Mouse (Mus musculus) hindbrain, embryonic 16.5 days (tissue): Measurements from ENCODE around the gene Lix1. TPM values are rescaled to one million over a fixed set of nuclear protein-coding genes. Genes with fewer than 3 reads are reported as not detected.

ENCODE experiments used
- ATAC-seq: fragments of 200-750 bp; cut with Nextera tagmentation; 2 replicates; pipeline ENCODE4 v1.8.0; 2017; ENCODE audit warnings: moderate TSS enrichment, moderate library complexity
- H3K27ac ChIP-seq: fragments of 300-500 bp; sonication (generic); 2 replicates; pipeline ENCODE4 v1.5.1; 2014; ENCODE audit warnings: low read depth, mild to moderate bottlenecking, control low read depth, low read length, moderate library complexity
- H3K27me3 ChIP-seq: fragments of 300-500 bp; sonication (generic); replicated peaks from 2 replicates; pipeline ENCODE4 v1.6.1; 2014; ENCODE audit warnings: low read length; ENCODE audit not compliant: control insufficient read depth, insufficient read depth
- H3K36me3 ChIP-seq: fragments of 300-500 bp; sonication (generic); 2 replicates; pipeline ENCODE4 v1.6.1; 2014; ENCODE audit warnings: mild to moderate bottlenecking, low read length, moderate library complexity, mixed read lengths; ENCODE audit not compliant: control insufficient read depth, insufficient read depth
- H3K4me1 ChIP-seq: fragments of 300-500 bp; sonication (generic); 2 replicates; pipeline ENCODE4 v1.6.1; 2014; ENCODE audit warnings: low read depth, low read length; ENCODE audit not compliant: control insufficient read depth, insufficient read depth
- H3K4me2 ChIP-seq: fragments of 300-500 bp; sonication (generic); 2 replicates; pipeline ENCODE4 v1.6.1; 2014; ENCODE audit warnings: mild to moderate bottlenecking, low read length, control low read depth, moderate library complexity
- H3K4me3 ChIP-seq: fragments of 300-500 bp; sonication (generic); 2 replicates; pipeline ENCODE4 v1.5.1; 2014; ENCODE audit warnings: mild to moderate bottlenecking, low read length, control low read depth, moderate library complexity
- H3K9ac ChIP-seq: fragments of 300-500 bp; sonication (generic); 2 replicates; pipeline ENCODE4 v1.6.1; 2014; ENCODE audit warnings: low read depth, mild to moderate bottlenecking, control low read depth, low read length, moderate library complexity
- H3K9me3 ChIP-seq: fragments of 300-500 bp; sonication (generic); 2 replicates; pipeline ENCODE4 v1.6.1; 2014; ENCODE audit warnings: mild to moderate bottlenecking, low read length, moderate library complexity; ENCODE audit not compliant: control insufficient read depth
- WGBS: fragments of 180-500 bp; shearing (Covaris S2); extraction: QIAGEN DNeasy Blood & Tissue Kit; methylation state at CpG from one replicate; pipeline ENCODE4 v1.1.7; 2014; 5-methylcytosine and 5-hydroxymethylcytosine counted together
- polyA plus RNA-seq: library from polyadenylated mRNA; unstranded; fragments of >200 nt; fragmentation: Nextera tagmentation; extraction: Ambion mirVana; gene quantifications from 2 replicates; pipeline ENCODE4 v1.2.1, GENCODE M21; 2015

The Lix1 gene
- polyA plus RNA-seq, 1 experiment from 2014 or later, result 7.8 TPM

- 72% methylated on average over 3 of the region's 3 CpGs for whole genome bisulfite sequencing
- Histone ChIP-seq H3K27ac (no peak overlapping the region), H3K27me3 (no peaks in the 10 kb centered on the region), H3K4me1 (no peaks in the 10 kb centered on the region; the same call in 1 of the 2 replicates), H3K9me3 (no peaks in the 10 kb centered on the region), H3K4me2 (no peak overlapping the region), H3K4me3 (no peak overlapping the region), H3K9ac (no peak overlapping the region), H3K36me3 (no peaks in the 10 kb centered on the region)
- no peak for ATAC-seq
These were observed 96.8 kb downstream of the Lix1 start for GRCm38 (mm10) chr17:17499278-17499677.

- no peaks in the 10 kb centered on the region for H3K4me1 ChIP-seq
- no peaks in the 10 kb centered on the region for H3K27me3 ChIP-seq
- no peak overlapping the region for H3K4me2 ChIP-seq
- H3K36me3 ChIP-seq, result no peaks in the 10 kb centered on the region
- no peak overlapping the region for H3K9ac ChIP-seq
- no peak overlapping the region for H3K27ac ChIP-seq
- H3K9me3 ChIP-seq, result no peaks in the 10 kb centered on the region
- WGBS, result 89% methylated on average over 10 of the region's 10 CpGs
- ATAC-seq, result no peak
- H3K4me3 ChIP-seq, result no peak overlapping the region
These were observed 104.2 kb downstream of the Lix1 start for GRCm38 (mm10) chr17:17506677-17507076.

Other genes with a start within 250 kb of the Lix1 start
- 20.2 and 21.2 TPM in 2 replicates for gene Riok2, start 28.4 kb upstream of the Lix1 start, polyA plus RNA-seq
- gene Lnpep, start 222.4 kb downstream of the Lix1 start, polyA plus RNA-seq, result 7.2 and 7.5 TPM in 2 replicates